Mouse (Mus musculus): ENCODE measurements at regions not wholly inside any gene's neighbourhood (a gene's known extent, or its start where the extent isn't known, plus 50 kb on each side); places are given as distances from the start of the nearest gene placed in this dataset.

- peak; percentile 91 for DNase-seq
Observed at GRCm38 (mm10) chrX:105583386-105583785, 83.8 kb downstream of the Cypt2 start.

All from cerebellum, adult 9-10 months (tissue).